Mouse (Mus musculus) left cerebral cortex, postnatal 4 days (tissue): ENCODE results near the gene Slamf8. TPM values are rescaled to one million over a fixed set of nuclear protein-coding genes. Genes with fewer than 3 reads are reported as not detected.

ENCODE experiments used
- DNase-seq: peaks from one replicate; pipeline ENCODE4 v3.0.0-alpha.2; 2022
- intact Hi-C: fragments of 180-260 bp; cut with DNase I; formaldehyde crosslinking; loops from one replicate; pipeline ENCODE4 v1.15.1; 2025
- total RNA-seq, 2 experiments: library from RNA; stranded (reverse); gene quantifications; 2 replicates each; pipeline ENCODE4 v1.2.3; 2021

Gene Slamf8
- total RNA-seq, 2 experiments from 2014 or later, result not detected

- peak; percentile 58 for DNase-seq
- intact Hi-C loops, result no loop called here
These were observed 4.1 kb upstream of the Slamf8 start for GRCm38 (mm10) chr1:172594495-172594894.

- DNase-seq, result no peak
- intact Hi-C loops, result no loop called here
These were observed 3.6 kb upstream of the Slamf8 start for GRCm38 (mm10) chr1:172593956-172594355.

GRCm38 (mm10) chr1:172593321-172593720 lies 3.0 kb upstream of the Slamf8 start:
- no peak for DNase-seq
- intact Hi-C loops, result no loop called here

- intact Hi-C loops, result no loop called here
- no peak for DNase-seq
These were observed 4.5 kb downstream of the Slamf8 start for GRCm38 (mm10) chr1:172585612-172586567.

GRCm38 (mm10) chr1:172585026-172585425 lies 5.3 kb downstream of the Slamf8 start:
- intact Hi-C loops, result no loop called here
- DNase-seq, result no peak

- intact Hi-C loops, result no loop called here
- no peak for DNase-seq
These were observed 6.1 kb downstream of the Slamf8 start for GRCm38 (mm10) chr1:172584271-172584670.

GRCm38 (mm10) chr1:172582436-172582835 lies 7.9 kb downstream of the Slamf8 start:
- intact Hi-C loops, result no loop called here

GRCm38 (mm10) chr1:172580116-172580515 lies 10.3 kb downstream of the Slamf8 start:
- DNase-seq, result no peak
- intact Hi-C loops, result no loop called here

More at GRCm38 (mm10) chr1:172582436-172582835, 7.9 kb downstream of the Slamf8 start:
- no peak for DNase-seq

- no peak for DNase-seq
- intact Hi-C loops, result no loop called here
These were observed 22.6 kb downstream of the Slamf8 start for GRCm38 (mm10) chr1:172567758-172568157.

GRCm38 (mm10) chr1:172566131-172566530 lies 24.2 kb downstream of the Slamf8 start:
- no peak for DNase-seq
- intact Hi-C loops, result no loop called here

GRCm38 (mm10) chr1:172563465-172563828 lies 26.9 kb downstream of the Slamf8 start:
- intact Hi-C loops, result no loop called here
- no peak for DNase-seq

GRCm38 (mm10) chr1:172562641-172563464 lies 27.5 kb downstream of the Slamf8 start:
- intact Hi-C loops, result no loop called here
- peak; percentile 67 for DNase-seq

- intact Hi-C loops, result no loop called here
- no peak for DNase-seq
These were observed 34.7 kb downstream of the Slamf8 start, which contains the start of gene Vsig8 for GRCm38 (mm10) chr1:172555638-172556037. TSS of gene Vsig8 (plus strand) at chr1:172555938.

- intact Hi-C loops, result no loop called here
- DNase-seq, result no peak
These were observed 37.7 kb downstream of the Slamf8 start for GRCm38 (mm10) chr1:172552623-172553022.

- intact Hi-C loops, result no loop called here
- no peak for DNase-seq
These were observed 39.4 kb downstream of the Slamf8 start for GRCm38 (mm10) chr1:172551009-172551408.

- intact Hi-C loops, result no loop called here
- no peak for DNase-seq
These were observed 39.8 kb downstream of the Slamf8 start for GRCm38 (mm10) chr1:172550551-172550951.

- DNase-seq, result no peak
- intact Hi-C loops, result no loop called here
These were observed 40.7 kb downstream of the Slamf8 start for GRCm38 (mm10) chr1:172549717-172550116.

- intact Hi-C loops, result no loop called here
- DNase-seq, result no peak
These were observed 41.1 kb downstream of the Slamf8 start for GRCm38 (mm10) chr1:172549314-172549713.

- intact Hi-C loops, result no loop called here
- DNase-seq, result no peak
These were observed 41.9 kb downstream of the Slamf8 start for GRCm38 (mm10) chr1:172548501-172548900.

- DNase-seq, result no peak
- intact Hi-C loops, result no loop called here
These were observed 44.3 kb downstream of the Slamf8 start for GRCm38 (mm10) chr1:172546062-172546461.

GRCm38 (mm10) chr1:172540283-172540820 lies 50.0 kb downstream of the Slamf8 start:
- intact Hi-C loops, result no loop called here
- no peak for DNase-seq
